Mouse (Mus musculus) lung, postnatal 10 days (tissue): ENCODE results near the gene Hsd11b1.
"Not testable (repeated sequence)": the region's sequence is repeated elsewhere in the genome, so short reads cannot be mapped to it uniquely, and the experiment has no call there.

ENCODE experiments used
- DNase-seq: peaks from one replicate; pipeline ENCODE4 v3.0.0; 2021

Hsd11b1 gene

DNA sequence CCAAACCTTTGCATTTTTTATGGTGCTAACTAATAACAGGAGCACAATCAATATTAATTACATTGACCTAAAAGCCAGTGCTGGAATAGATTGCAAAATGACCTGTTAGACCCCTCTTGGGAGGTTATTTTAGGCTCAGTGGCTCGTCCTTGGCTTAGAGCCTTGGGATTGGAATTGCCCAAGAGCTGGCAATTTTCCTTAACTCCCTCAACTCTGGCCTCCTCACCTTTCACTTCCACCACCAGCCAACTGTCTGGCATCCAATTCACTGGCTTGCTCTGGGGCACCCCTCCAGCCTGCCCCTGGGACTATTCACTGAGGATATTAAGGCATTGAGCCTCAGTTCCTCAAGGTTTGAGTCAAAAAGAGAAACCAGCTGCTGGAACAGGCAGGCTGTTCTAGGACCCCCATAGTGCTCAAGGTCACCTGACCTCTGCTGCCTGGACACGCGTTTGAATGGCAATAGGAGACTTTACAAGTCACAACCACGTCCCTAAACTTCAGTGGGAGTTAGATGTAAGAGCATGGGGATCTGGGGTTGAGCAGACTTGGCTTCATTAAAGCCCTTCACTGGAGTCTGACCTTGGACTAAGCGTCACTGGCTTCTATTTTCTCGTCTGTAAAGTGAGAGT lies 14.7 kb upstream of the Hsd11b1 start:
- peak; percentile 38 for DNase-seq

DNA sequence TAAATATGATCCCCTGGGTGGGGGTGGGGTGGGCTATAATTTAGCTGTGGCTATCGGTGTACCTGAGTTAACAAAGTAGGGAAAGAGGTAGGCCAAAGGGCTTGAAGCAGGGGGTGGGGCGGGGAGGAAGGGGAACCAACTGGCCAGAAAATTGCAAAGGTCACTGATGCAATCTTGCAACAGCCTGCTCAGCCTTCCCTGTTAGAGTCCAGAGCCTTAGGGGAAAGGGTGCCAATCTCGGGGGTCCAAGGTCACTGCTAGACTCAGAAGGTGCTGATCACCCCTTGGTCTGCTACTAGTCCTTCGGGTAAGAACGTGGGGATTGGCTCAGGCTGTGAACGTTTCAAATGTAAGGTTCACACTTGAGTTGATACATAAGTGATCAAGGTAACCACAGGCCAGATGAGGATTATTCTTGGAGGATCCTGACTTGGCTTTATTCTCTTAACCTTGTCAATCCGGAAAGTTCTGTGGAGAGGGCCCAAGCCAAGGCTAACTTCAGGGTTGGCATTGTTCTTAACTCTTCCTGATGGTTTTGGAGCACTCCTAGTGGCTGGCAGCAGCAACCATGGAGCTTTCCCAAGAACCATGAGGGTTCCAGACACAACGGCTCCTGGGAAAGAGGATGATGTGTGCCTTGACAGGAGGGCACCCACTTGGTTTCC lies 10.7 kb upstream of the Hsd11b1 start:
- DNase-seq, result no peak

DNA sequence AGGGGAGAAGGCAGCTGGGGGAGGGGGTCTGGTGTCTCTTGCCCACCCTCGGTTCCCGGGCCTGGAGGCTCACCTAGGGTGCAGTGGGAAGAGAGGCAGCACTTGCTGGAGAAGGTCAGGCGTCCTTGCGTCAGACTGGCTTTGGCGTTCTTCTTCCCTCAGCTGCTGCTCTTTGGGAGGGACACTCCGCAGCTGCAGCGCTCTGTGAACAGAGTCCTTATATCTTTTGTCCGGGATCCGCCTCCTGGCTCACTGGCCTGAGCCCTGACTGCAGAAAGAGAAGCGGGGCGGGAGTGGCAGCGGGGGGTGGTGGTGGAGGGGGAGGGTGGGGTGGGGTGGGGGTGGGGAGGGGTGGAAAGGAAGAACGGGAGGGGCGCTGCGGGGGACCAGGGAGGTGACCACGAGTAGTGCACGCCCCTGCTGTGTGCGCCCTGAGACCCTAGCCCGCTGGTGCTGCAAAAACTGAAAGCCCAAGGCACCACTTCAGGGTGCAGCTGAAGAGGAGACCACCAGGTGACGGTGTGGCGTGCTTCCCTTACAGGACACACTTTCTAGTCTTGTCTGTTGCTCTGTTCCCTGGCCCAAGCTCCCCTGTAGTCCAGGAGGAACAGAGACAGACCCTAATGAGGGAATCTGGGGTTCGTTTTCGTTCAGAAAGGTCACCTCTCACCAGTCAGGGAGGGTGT lies 9.2 kb upstream of the Hsd11b1 start, which contains the start of gene G0s2:
TSS of gene G0s2 (minus strand) at position 302 of the 686 bp plus-strand sequence.
- DNase-seq, result peak; percentile 91

DNA sequence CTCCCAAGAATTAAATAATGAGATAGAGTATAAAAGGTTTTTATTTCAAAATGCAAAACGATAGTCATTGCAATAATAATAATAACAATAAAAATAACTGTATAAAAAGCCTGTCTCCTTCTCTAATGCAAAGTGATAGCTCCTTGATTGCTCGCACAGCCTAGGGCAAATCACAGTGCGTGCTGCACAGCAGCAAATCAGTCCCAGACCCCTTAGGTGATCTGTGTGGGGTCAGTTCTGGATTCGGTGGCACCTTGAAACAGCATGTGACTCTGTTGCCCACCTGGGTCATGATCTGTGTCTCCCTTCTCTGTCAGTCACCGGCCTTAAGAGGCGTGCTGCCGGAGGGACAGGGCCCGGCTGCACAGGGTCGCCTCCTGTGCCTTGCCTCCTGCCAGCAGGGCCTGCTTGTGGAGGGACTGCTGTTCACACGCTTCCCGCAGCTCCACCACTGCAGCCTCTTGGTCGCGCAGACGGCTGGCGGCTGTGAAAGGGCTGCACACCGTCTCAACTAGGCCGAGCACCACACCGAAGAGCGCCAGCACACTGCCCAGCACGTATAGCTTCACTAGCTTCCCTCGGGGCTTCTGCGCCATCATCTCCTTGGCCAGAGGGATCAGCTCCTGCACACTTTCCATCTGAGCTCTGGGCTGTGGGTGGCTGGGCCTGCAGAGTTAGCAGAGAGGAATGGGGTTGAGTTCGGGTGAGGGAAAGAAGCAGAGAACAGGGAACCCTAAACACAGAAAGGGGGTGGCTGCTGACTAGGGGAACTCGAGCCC lies 8.5 kb upstream of the Hsd11b1 start:
- peak; percentile 32 for DNase-seq

DNA sequence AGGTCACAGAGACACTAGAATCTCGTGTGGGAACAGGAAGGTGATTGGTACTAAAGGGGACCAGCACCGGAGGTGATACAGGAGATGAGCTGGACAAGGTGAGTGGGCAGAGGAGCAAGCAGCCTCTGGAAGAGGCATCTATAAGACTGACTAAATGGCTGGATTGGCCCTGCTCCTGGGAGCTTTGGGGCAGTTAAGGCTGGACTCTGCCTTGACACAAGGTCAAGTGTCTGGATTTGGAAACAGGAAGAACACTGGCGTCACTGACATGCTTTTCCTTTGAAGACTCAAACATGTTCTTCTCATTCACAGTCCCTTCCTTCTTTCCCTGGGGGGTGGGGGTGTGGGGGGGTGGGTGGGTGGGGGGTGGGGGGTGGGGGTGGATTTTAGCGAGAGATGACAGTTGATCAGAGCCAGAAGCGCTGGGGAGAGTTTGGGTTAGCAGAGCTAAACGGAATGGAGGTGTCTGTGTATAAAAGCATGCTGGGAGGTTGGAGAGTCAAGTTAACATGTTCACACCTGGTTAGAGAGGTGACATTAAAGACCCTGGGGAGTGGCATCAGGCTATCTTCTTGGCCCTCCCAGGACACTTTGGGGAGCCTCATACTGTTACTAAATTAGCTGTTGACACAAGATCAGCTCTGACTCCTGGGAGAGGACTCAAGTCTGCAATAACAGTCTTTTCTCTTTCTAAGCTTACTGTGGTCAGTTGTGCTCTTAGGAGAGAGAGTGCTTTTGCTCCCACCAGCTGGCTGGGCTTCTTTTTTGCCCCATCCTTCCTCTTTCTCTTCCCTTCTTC lies 7.3 kb upstream of the Hsd11b1 start:
- peak; percentile 57 for DNase-seq

DNA sequence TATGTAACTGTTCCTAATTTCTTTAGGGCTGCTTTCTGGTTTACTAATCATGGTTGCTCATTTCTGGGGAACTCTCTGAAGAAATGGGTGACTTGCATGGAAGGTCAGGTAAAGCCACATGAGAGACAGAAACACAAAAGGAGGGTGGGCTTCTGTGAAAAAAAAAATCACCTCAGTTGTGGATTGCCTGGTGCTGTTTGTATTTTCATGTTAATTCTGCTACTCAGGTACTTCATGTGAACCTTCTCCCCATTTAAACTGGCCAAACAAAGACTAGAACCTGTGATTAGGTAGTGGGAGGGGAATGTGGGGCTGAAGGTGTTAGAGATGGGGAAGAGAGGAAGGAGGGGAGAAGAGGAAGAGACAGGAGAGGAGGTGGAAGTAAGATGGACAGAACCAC lies 1.9 kb upstream of the Hsd11b1 start:
- DNase-seq, result no peak

DNA sequence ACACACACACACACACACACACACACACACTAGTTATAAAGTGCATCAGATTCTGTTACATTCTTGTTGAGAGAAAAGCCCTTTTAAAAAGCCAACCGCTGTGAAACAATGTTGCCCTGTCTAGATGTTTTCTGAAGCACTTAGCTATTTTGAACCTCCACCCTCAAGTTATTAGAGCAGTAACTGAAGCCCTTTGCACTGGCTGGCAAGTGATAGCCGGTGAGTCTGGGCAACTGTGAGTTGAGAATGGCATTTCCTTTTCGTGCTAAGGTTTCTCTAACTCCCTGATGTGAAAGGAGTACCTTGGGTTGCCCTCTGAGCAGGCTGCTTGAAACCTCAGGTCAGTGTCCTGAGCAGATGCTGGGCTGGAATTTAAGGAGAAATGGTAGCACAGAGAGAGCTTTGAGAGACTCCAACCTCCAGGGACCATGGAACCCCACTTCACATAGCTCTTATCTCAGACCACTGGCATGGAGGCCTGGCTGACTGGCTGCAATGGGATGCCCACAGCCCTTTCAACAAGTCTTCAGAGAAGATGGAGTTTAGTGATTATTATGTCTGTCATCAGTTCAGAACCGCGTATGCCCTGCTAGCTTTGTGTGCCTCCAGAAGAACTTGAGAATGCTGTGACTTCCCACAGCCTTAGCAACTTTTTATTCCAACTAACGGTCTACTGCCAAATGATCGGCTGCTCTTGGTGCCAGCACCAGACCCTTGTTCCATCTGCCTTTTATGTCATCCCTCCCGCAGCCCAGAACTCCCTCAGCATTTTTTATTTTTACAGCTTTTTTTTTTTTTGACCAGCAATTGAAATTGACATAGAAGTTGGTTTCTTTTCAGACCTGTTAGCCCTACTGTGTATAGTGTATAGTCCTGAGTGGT lies 608 bp downstream of the Hsd11b1 start:
- no peak for DNase-seq

DNA sequence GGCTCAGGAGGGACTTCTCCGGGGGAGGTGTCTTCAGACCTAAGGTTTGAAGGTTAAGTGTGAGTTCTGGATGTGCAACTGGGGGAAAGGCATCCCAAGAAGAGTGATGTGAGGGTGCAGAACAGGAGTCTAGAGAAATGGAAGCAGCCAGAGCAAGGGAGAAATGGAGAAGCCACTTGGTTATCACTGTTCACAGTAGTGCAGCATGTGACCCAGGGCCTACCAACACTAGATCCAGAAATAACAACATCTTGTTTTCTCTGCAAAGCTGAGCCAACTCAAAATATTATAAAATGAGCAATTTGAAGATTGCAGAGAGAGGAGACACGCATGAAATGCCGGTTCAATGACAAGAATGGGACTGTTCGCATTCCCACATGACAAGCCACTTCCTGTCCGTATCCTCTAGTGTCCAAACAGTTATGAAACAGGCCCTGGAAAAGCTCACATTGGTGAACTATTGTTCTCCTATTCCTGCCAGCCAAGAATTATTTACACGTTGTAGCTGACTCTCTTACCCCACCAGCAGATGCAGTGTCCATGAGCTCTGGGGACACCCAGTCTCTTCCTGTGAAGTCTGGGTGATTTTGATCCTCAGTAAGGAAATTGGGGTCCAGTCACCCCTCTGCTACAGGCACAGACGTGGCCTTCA lies 1.9 kb downstream of the Hsd11b1 start:
- peak; percentile 71 for DNase-seq

DNA sequence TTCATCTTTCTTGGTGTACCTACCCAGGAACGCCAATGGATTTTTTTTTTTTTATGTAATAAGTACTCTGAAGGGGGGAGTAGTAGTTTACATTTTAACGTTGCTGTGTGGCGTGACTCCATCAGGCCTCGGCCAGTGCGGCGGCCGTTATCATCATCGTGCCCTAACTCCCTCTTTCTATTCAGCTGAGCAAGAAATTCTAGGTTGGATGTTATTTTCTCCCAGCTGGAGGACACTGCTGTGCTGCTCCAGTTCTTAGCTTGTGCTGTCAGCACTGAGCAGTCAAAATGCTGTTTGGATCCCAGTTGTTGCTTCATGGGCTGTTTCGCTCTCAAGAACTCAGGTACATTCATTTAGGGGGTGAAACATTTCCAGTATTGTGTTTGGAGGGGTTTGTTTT lies 4.3 kb downstream of the Hsd11b1 start:
- no peak for DNase-seq

DNA sequence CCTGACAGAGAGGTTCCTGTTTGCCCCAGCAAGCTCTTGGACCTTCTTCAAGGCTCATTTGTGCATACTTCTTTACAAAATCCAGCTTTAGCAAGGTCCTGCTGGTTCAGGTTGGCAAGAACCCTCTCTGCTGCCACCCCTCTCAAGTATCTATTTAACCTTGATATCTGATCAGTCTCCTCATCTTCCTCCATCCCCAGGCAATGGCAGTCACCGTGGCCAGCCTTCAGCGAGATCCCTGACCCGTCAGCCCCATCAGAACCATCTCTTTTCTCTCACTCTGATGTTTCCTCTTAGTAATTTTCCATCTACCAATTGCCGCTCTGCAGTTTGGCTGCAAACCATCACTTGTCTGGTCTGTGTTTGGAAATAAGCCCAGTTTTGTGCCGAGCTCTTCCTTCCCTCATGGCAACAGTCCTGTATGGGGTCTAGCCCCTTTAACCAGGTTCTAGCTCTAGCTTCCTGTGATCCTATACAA lies 7.2 kb downstream of the Hsd11b1 start:
- peak; percentile 48 for DNase-seq

DNA sequence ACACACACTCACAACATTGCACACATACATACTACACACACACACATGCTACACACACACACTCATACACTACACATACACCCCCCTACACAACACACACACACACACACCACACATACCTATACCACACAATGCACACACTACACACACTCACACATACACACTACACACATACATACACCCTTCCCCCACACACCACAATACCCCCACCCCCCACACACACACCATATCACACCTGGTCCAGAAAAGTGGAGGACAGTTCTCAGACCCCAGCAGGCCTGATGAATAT lies 7.6 kb downstream of the Hsd11b1 start:
- DNase-seq, result no peak

DNA sequence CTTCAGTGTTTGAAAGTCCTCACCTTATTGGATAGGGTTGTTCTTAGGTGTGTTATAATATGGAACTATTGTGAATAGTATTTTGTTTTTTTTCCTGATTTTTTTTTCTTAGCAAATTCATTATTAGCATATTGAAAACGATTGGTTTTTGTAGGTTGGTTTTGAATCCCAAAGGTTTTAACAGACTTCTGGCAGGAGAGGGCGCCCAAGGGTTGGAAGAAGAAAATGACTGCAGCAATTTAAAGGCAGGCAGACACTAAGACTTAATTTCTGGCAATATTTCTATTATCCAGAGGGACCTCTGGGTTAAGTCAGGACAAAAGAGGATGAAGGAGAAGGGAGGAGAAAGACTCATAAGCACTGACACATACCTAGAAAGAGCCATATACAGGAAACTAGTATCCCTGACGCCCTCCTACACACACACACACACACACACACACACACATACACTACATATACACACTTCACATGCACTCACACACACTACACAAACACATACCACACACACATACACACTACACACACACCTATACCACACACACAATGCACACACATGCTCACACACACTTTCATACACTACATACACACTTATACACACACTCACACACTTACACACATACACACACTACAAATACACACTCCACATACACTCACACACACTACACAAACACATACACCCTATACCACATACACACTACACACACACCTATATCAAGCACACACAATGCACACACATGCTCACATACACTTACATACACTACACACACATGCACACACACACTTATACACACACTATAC lies 8.2 kb downstream of the Hsd11b1 start:
- peak; percentile 88 for DNase-seq

DNA sequence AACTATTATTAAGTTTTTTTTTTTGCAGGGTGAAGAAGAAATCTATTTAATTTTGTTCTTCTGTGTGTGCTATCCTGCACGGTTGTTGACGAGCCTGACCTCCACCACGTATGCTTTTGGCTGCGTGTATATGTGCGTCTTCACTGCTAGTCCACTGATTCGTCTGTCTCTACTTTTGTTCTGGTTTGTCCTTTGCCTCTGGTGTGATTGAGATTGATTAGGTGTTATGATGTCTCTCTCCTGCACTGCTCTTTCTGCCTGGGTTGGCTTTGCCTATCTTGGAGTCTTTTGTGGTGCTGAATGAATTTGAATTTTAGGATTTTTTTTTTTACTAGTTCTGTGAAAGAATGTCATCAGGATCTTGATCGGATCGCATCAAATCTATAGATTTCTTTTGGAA lies 8.8 kb downstream of the Hsd11b1 start:
- no peak for DNase-seq

DNA sequence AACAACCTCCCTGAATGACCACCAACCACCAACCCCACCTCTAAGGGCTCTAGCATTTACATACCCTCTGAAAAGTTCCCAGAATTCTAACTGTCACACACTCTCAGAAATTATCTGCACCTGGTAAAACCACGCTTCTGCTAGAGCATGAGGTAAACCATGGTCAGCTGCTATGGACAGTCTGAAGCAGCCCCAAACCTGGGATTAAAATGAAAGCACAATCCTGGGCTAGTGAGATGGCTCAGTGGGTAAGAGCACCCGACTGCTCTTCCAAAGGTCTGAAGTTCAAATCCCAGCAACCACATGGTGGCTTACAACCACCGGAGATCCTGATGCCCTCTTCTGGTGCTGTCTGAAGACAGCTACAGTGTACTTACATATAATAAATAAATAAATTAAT lies 10.0 kb downstream of the Hsd11b1 start:
- DNase-seq, result not testable (repeated sequence)

DNA sequence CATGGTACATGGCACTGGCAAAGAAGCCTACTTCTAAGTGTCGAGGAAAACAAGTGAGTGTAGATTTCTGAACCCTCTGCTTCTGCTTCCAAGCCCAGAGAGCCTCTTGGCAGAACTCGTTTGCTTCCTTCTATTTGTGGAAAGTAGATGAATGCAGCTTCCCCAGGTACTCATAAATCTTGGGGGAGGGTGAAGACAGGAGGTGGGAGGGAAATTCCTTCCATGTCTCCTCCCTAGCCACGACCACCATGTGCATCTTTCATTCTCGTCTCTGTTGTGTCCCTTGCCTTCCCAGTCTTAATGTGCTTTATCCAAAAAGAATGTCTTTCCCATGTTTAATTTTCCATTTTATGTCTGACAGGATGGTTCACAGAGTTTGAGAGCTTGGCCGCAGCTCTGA lies 11.3 kb downstream of the Hsd11b1 start:
- DNase-seq, result no peak

DNA sequence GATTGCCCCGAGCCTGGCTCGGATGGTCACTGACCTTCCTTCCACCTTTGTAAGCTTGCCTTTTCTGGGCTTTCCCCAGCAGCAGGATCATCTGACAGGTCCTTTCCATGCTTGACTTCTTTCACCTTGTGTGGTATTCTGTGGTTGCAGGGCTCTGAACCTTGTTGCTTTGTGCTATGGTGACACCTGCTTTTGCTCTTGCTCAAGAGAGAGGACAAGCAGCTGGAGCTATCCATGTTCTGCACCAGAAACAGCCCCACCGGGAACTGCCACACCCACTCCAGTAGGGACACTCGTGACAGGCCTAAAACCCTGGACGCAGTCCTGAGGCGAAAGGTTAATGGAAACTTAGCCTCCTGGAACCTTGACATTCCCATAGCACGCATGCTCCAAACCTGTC lies 12.5 kb downstream of the Hsd11b1 start:
- no peak for DNase-seq

DNA sequence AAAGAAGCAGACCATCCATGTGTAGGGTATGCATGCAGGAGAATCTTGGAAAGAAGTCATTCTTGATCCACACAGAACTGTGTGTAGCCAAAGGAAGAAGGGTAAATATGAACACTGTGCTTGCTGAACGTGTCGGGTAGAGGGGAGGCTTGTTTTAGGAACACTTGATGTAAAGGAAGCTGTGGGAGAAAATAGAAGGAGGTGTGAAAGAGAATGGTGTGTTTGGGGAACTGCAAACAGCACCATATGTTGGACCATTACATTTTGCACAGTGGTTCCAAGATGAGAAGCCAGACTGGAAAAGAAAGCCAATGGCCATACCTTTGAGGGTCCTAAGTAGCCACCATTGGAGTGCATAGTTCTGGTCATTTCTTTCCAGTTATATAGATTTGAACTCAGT lies 13.8 kb downstream of the Hsd11b1 start:
- no peak for DNase-seq

DNA sequence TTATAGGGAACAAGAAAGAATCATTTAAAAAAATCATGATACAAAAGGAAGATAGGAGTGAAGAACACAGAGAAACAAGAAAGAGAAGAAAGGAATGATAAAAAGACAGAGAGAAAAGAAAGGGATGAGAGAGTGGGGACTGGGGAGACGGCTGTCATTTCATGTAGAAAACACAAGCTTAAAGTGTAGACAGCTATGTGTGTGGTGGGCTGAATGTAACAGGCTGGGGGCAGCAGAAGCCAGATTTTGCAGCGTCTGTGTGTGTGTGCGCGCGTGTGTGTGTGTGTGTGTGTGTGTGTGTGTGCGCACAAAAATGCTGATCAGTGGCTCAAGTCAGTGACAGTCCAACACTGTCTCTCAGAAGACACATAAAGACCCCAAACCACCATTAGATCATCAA lies 19.6 kb downstream of the Hsd11b1 start:
- DNase-seq, result no peak

DNA sequence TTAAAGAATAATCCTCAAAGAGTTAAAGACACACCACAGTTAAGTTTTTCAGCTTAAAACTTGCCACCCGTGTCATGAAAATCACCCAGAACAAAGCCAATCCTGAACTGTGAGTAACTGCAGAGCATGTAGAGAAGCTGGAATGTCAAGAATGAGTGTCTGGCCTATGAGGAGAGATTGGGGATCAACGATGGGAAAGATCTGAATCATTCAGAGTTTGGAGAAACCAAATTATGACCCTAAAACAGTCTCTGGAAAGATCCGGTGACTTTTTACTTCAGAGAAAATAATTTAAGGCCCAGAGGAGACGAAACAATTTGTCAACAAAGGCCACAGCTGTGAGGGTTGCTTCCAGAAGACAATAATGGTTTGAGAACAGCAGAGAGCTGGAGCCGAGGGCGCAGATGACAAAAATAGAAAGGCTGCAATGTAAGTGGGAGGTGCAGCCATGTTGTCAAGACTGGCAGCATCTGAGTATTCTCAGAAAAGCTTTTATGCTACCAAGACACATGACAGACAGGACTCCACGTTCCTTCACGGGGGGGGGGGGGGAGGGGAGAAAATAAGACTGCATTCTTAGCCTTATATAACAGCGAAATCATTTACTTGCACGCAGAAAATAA lies 20.2 kb downstream of the Hsd11b1 start:
- DNase-seq, result no peak

DNA sequence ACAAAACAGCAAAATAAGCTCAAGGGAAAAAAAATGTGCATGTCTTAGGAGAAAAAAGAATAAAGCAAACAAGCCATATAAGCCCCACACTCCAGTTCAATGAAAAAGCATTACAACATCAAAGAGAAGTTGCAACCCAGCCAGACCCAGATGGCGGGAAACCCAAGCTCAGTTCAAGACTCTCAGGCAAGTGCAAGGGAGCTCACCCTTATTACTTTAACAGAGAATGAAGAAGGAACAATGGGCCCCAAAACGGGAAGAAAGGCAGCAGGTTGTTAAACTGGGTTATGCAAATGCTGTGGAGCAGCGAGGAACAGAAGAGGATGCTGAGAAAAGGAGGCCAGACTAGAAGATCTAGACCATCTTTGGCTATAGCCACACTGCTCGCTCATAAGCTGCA lies 21.0 kb downstream of the Hsd11b1 start:
- peak; percentile 24 for DNase-seq
